Mouse (Mus musculus): Measurements from ENCODE around the gene Metap2.
A peak's percentile ranks its signal among the peaks of the same experiment; 100 is the strongest.

Gene Metap2

GRCm38 (mm10) chr10:93897043-93897646, at the start of gene Metap2:
Gene Metap2 (minus strand): TSS chr10:93897093.
- no peak for DNase-seq (ENCODE audit: low read depth, low spot score)

- DNase-seq (ENCODE audit: low read depth, low spot score): no peak
These were observed 49.1 kb upstream of the Metap2 start for GRCm38 (mm10) chr10:93945843-93946499.

GRCm38 (mm10) chr10:93945364-93945763, 48.5 kb upstream of the Metap2 start:
- DNase-seq (ENCODE audit: low read depth, low spot score): no peak

- no peak for DNase-seq (ENCODE audit: low read depth, low spot score)
These were observed 47.3 kb upstream of the Metap2 start for GRCm38 (mm10) chr10:93944241-93944640.

GRCm38 (mm10) chr10:93940279-93940678, 43.4 kb upstream of the Metap2 start:
- no peak for DNase-seq (ENCODE audit: low read depth, low spot score)

GRCm38 (mm10) chr10:93939676-93940075, 42.8 kb upstream of the Metap2 start:
- no peak for DNase-seq (ENCODE audit: low read depth, low spot score)

- DNase-seq (ENCODE audit: low read depth, low spot score): peak; percentile 68
These were observed 42.0 kb upstream of the Metap2 start for GRCm38 (mm10) chr10:93938844-93939271.

- DNase-seq (ENCODE audit: low read depth, low spot score): no peak
These were observed 37.1 kb upstream of the Metap2 start for GRCm38 (mm10) chr10:93933980-93934379.

- DNase-seq (ENCODE audit: low read depth, low spot score): peak; percentile 43
These were observed 36.0 kb upstream of the Metap2 start for GRCm38 (mm10) chr10:93932861-93933260.

- no peak for DNase-seq (ENCODE audit: low read depth, low spot score)
These were observed 35.1 kb upstream of the Metap2 start for GRCm38 (mm10) chr10:93932020-93932419.

- no peak for DNase-seq (ENCODE audit: low read depth, low spot score)
These were observed 34.5 kb upstream of the Metap2 start for GRCm38 (mm10) chr10:93931431-93931830.

- no peak for DNase-seq (ENCODE audit: low read depth, low spot score)
These were observed 33.4 kb upstream of the Metap2 start for GRCm38 (mm10) chr10:93930236-93930824.

- DNase-seq (ENCODE audit: low read depth, low spot score): no peak
These were observed 27.8 kb upstream of the Metap2 start for GRCm38 (mm10) chr10:93924666-93925065.

- DNase-seq (ENCODE audit: low read depth, low spot score): no peak
These were observed 24.3 kb upstream of the Metap2 start for GRCm38 (mm10) chr10:93921160-93921559.

- DNase-seq (ENCODE audit: low read depth, low spot score): no peak
These were observed 22.3 kb upstream of the Metap2 start for GRCm38 (mm10) chr10:93919227-93919626.

- no peak for DNase-seq (ENCODE audit: low read depth, low spot score)
These were observed 21.8 kb upstream of the Metap2 start for GRCm38 (mm10) chr10:93918701-93919100.

- no peak for DNase-seq (ENCODE audit: low read depth, low spot score)
These were observed 21.2 kb upstream of the Metap2 start for GRCm38 (mm10) chr10:93918087-93918486.

GRCm38 (mm10) chr10:93916778-93917177, 19.9 kb upstream of the Metap2 start:
- peak; percentile 38 for DNase-seq (ENCODE audit: low read depth, low spot score)

GRCm38 (mm10) chr10:93915531-93916275, 18.8 kb upstream of the Metap2 start:
- peak; percentile 8 for DNase-seq (ENCODE audit: low read depth, low spot score)

GRCm38 (mm10) chr10:93913525-93913924, 16.6 kb upstream of the Metap2 start:
- no peak for DNase-seq (ENCODE audit: low read depth, low spot score)

GRCm38 (mm10) chr10:93912917-93913316, 16.0 kb upstream of the Metap2 start:
- no peak for DNase-seq (ENCODE audit: low read depth, low spot score)

GRCm38 (mm10) chr10:93912136-93912855, 15.4 kb upstream of the Metap2 start:
- DNase-seq (ENCODE audit: low read depth, low spot score): no peak
